Mouse (Mus musculus): Measurements from ENCODE around the gene Dennd4c.

Dennd4c gene

DNA sequence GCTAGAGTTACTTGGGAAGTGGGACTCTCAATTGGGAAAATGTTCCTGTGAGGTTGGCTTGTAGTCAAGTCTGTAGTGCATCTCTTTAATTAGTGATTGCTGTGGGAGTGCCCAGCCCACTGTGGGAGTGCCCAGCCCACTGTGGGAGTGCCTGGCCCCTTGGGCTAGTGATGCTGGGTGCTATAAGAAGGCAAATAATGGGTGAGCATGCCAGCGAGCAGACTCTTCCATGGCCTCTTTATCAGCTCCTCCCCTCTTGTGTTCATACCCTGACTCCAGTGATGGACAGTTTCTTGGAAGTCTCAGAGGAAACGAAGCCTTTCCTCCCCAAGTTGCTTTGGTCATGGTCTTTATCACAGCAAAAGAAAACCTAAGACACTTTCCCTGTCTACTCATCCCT is 134.1 kb downstream of the Dennd4c start:
- no peak for DNase-seq (ENCODE audit: low read depth, low spot score)

GRCm38 (mm10) chr4:86884945-86885344 is 136.6 kb downstream of the Dennd4c start:
- peak; percentile 24 for DNase-seq (ENCODE audit: low read depth, low spot score)

- no peak for DNase-seq (ENCODE audit: low read depth, low spot score)
These were observed 137.4 kb downstream of the Dennd4c start for GRCm38 (mm10) chr4:86885790-86886159.

DNA sequence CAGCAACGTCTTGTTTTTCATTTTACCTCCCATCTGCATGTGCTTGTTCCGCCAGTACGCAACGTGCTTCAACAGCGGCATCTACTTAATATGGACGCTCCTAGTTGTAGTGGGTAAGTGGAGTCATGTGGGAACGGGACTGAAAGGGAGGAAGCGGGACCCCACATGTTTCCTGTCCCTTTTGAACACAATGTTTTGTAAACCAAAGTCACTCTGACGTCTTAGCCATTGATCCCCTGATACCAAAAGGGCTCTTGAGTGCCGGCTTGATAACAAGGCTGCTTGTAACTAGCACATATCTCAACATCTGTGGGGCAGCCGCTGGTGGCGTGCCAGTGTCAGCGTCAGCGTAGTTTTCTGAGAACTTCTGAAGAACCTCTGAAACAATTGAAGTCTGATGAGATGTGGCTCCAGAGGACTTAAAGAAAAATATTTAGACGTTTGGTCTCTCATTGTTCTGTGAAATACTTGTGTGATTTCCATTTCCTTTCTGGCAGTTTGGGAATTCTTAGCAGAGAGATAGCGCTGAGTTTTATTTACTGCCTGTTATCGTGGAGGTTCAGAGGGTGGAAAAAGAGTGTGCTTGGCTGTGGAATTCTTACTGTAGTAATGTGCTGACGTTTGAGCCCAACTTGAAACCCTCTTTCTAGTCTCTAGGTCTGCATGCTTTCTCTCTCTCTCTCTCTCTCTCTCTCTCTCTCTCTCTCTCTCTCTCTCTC is 138.0 kb downstream of the Dennd4c start:
- peak; percentile 11 for DNase-seq (ENCODE audit: low read depth, low spot score)

DNA sequence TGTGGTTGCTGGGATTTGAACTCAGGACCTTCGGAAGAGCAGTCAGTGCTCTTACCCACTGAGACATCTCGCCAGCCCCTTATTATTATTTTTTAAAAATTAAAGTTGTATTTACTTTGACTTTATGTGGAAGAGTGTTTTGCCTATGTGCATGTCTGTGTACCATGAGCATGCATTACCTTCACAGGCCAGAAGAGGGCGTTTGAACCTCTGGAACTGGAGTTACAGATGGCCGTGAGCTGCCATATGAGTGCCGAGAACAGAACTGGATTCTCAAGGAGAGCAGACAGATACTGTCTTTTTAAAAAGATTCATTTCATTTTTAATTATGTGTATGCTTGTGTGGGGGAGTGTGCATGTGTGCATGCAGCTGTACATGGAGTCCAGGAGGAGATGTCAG is 139.5 kb downstream of the Dennd4c start:
- no peak for DNase-seq (ENCODE audit: low read depth, low spot score)

- no peak for DNase-seq (ENCODE audit: low read depth, low spot score)
These were observed 149.1 kb downstream of the Dennd4c start for GRCm38 (mm10) chr4:86897411-86897810.

DNA sequence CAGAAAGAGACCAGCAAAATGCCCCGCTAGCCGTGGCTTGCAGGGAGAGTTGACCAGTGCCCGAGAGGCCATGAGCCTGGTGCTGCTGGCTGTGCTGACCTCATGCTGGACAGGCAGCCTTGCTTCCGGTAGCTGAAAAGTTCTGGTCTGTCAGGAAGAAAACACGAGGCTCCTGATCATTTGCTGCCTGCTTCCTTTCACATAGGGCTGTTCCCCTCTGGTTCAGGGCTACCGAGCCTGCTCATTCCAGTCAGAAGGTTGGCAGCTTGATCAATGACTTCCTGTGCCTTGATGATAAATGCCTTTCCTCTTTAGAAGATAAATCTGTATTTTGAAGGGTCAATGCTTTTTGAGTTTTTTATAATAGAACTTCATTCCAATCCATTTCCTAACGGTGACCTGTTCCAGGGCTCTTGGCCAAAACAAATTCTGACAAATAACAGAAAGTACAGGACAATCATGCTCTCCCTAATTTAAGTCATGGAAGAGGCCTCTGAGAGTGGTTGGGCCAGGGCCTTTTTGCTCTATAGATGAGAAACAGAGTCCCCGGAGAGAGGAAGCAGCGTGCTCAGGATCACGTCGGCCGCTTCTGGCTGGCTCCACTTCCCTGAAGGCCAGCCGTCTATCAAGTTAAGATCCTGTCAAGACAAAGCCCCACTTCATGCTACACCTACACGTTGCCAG is 150.6 kb downstream of the Dennd4c start:
- peak; percentile 29 for DNase-seq (ENCODE audit: low read depth, low spot score)

All from forelimb bud, embryonic 11.5 days (tissue).